Mouse (Mus musculus): ENCODE measurements around the gene Defb13.
"Not testable (repeated sequence)": the region's sequence is repeated elsewhere in the genome, so short reads cannot be mapped to it uniquely, and the experiment has no call there.

Defb13 gene

GRCm38 (mm10) chr8:21946462-21946861, at the start of gene Defb13:
Defb13 (plus strand) TSS chr8:21946762.
- DNase-seq (ENCODE audit: low spot score) = no peak

- not testable (repeated sequence) for DNase-seq (ENCODE audit: low spot score)
These were observed 40.3 kb upstream of the Defb13 start, which contains the start of gene Defb11 for GRCm38 (mm10) chr8:21906290-21906689. Defb11 (minus strand) TSS chr8:21906412.

GRCm38 (mm10) chr8:21911931-21912330, 34.6 kb upstream of the Defb13 start:
- DNase-seq (ENCODE audit: low spot score) = no peak

GRCm38 (mm10) chr8:21912554-21912953, 34.0 kb upstream of the Defb13 start:
- DNase-seq (ENCODE audit: low spot score) = no peak

- DNase-seq (ENCODE audit: low spot score) = no peak
These were observed 30.9 kb upstream of the Defb13 start for GRCm38 (mm10) chr8:21915625-21916024.

- DNase-seq (ENCODE audit: low spot score) = not testable (repeated sequence)
These were observed 15.8 kb upstream of the Defb13 start for GRCm38 (mm10) chr8:21930754-21931153.

- DNase-seq (ENCODE audit: low spot score) = no peak
These were observed 14.0 kb upstream of the Defb13 start, which contains the start of gene Defb15 for GRCm38 (mm10) chr8:21932610-21933009. Defb15 (minus strand) TSS chr8:21932710.

GRCm38 (mm10) chr8:21938052-21938451, 8.5 kb upstream of the Defb13 start, which contains the start of gene Defb35:
Defb35 (plus strand) TSS chr8:21938352.
- DNase-seq (ENCODE audit: low spot score) = not testable (repeated sequence)

GRCm38 (mm10) chr8:21947311-21948017, 902 bp downstream of the Defb13 start:
- no peak for DNase-seq (ENCODE audit: low spot score)

- peak; percentile 76 for DNase-seq (ENCODE audit: low spot score)
These were observed 8.8 kb downstream of the Defb13 start for GRCm38 (mm10) chr8:21955321-21955720.

GRCm38 (mm10) chr8:21956336-21956735, 9.8 kb downstream of the Defb13 start:
- DNase-seq (ENCODE audit: low spot score) = no peak

- no peak for DNase-seq (ENCODE audit: low spot score)
These were observed 11.9 kb downstream of the Defb13 start, which contains the start of gene Fam90a1a for GRCm38 (mm10) chr8:21958414-21958813. Fam90a1a (plus strand) TSS chr8:21958714.

GRCm38 (mm10) chr8:21966646-21967045, 20.1 kb downstream of the Defb13 start:
- DNase-seq (ENCODE audit: low spot score) = no peak

GRCm38 (mm10) chr8:21969475-21969874, 22.9 kb downstream of the Defb13 start, which contains the start of gene Ccdc70:
Ccdc70 (plus strand) TSS chr8:21969775.
- DNase-seq (ENCODE audit: low spot score) = no peak

GRCm38 (mm10) chr8:21978193-21978592, 31.6 kb downstream of the Defb13 start:
- DNase-seq (ENCODE audit: low spot score) = no peak

GRCm38 (mm10) chr8:21981664-21982337, 35.2 kb downstream of the Defb13 start:
- peak; percentile 24 for DNase-seq (ENCODE audit: low spot score)

GRCm38 (mm10) chr8:21992184-21992583, 45.6 kb downstream of the Defb13 start:
- DNase-seq (ENCODE audit: low spot score) = peak; percentile 62

GRCm38 (mm10) chr8:21995181-21995580, 48.6 kb downstream of the Defb13 start:
- peak; percentile 53 for DNase-seq (ENCODE audit: low spot score)
